Mouse (Mus musculus) hindbrain, embryonic 10.5 days (tissue): Measurements from ENCODE around the gene 4930564D02Rik. TPM values are rescaled to one million over a fixed set of nuclear protein-coding genes. Genes with fewer than 3 reads are reported as not detected.
A peak's percentile ranks its signal among the peaks of the same experiment; 100 is the strongest.

Experiments used
- DNase-seq: peaks from one replicate; pipeline ENCODE4 v3.0.0-alpha.2; 2017; ENCODE audit warnings: low spot score
- H3K27ac ChIP-seq: fragments of 300-500 bp; sonication (generic); 2 replicates; pipeline ENCODE4 v1.5.1; 2016; ENCODE audit warnings: mild to moderate bottlenecking, moderate library complexity
- H3K27me3 ChIP-seq: fragments of 300-500 bp; sonication (generic); 2 replicates; pipeline ENCODE4 v1.6.1; 2016; ENCODE audit warnings: mild to moderate bottlenecking; ENCODE audit not compliant: poor library complexity, insufficient read depth, severe bottlenecking
- H3K36me3 ChIP-seq: fragments of 300-500 bp; sonication (generic); 2 replicates; pipeline ENCODE4 v1.6.1; 2016; ENCODE audit warnings: mild to moderate bottlenecking, moderate library complexity
- H3K4me1 ChIP-seq: fragments of 300-500 bp; sonication (generic); replicated peaks from 2 replicates; pipeline ENCODE4 v1.6.1; 2016; ENCODE audit warnings: mild to moderate bottlenecking
- H3K4me3 ChIP-seq: fragments of 300-500 bp; sonication (generic); 2 replicates; pipeline ENCODE4 v1.5.1; 2016; ENCODE audit warnings: mild to moderate bottlenecking, moderate library complexity
- H3K9me3 ChIP-seq: fragments of 300-500 bp; sonication (generic); 2 replicates; pipeline ENCODE4 v1.6.1; 2016; ENCODE audit warnings: mild to moderate bottlenecking, moderate library complexity
- WGBS: fragments of 180-500 bp; shearing (Covaris S2); methylation state at CpG from one replicate; pipeline ENCODE4 v1.1.7; 2016; 5-methylcytosine and 5-hydroxymethylcytosine counted together
- polyA plus RNA-seq: library from polyadenylated mRNA; unstranded; fragments of >200 nt; fragmentation: Nextera tagmentation; extraction: Ambion mirVana; gene quantifications from 2 replicates; pipeline ENCODE4 v1.2.1, GENCODE M21; 2016

Gene 4930564D02Rik
- polyA plus RNA-seq, 1 experiment from 2014 or later: not detected

- Histone ChIP-seq H3K27ac (no peak overlapping the region), H3K4me3 (no peak overlapping the region), H3K4me1 (peaks cover 7% of the 10 kb centered on the region), H3K36me3 (no peaks in the 10 kb centered on the region), H3K27me3 (peaks cover 6% of the 10 kb centered on the region; the same call in 1 of the 2 replicates), H3K9me3 (no peaks in the 10 kb centered on the region)
- 77% methylated on average over 1 of the region's 1 CpGs for WGBS
- no peak for DNase-seq
Measured at GRCm38 (mm10) chr3:105061991-105062390, 4.7 kb upstream of the 4930564D02Rik start.

- 90% methylated on average over 9 of the region's 9 CpGs for WGBS
- Histone ChIP-seq H3K36me3 (no peaks in the 10 kb centered on the region), H3K27me3 (peaks cover 6% of the 10 kb centered on the region; the same call in 1 of the 2 replicates), H3K4me3 (no peak overlapping the region), H3K4me1 (peaks cover 7% of the 10 kb centered on the region), H3K9me3 (no peaks in the 10 kb centered on the region), H3K27ac (no peak overlapping the region)
- no peak for DNase-seq
Measured at GRCm38 (mm10) chr3:105062676-105063075, 4.0 kb upstream of the 4930564D02Rik start.

- H3K27ac ChIP-seq: no peak overlapping the region
- no peaks in the 10 kb centered on the region for H3K4me1 ChIP-seq
- no peak for DNase-seq
- no peak overlapping the region for H3K4me3 ChIP-seq
- 66% methylated on average over 8 of the region's 8 CpGs for WGBS
- no peaks in the 10 kb centered on the region for H3K36me3 ChIP-seq
- no peaks in the 10 kb centered on the region for H3K9me3 ChIP-seq
- H3K27me3 ChIP-seq: no peaks in the 10 kb centered on the region
Measured at GRCm38 (mm10) chr3:105070553-105070952, 3.9 kb downstream of the 4930564D02Rik start.

- no peak overlapping the region for H3K4me3 ChIP-seq
- no peak for DNase-seq
- H3K4me1 ChIP-seq: no peaks in the 10 kb centered on the region
- no peak overlapping the region for H3K27ac ChIP-seq
- H3K27me3 ChIP-seq: no peaks in the 10 kb centered on the region
- no peaks in the 10 kb centered on the region for H3K9me3 ChIP-seq
- 93% methylated on average over 5 of the region's 5 CpGs for WGBS
- H3K36me3 ChIP-seq: no peaks in the 10 kb centered on the region
Measured at GRCm38 (mm10) chr3:105071251-105071650, 4.6 kb downstream of the 4930564D02Rik start.

DNA sequence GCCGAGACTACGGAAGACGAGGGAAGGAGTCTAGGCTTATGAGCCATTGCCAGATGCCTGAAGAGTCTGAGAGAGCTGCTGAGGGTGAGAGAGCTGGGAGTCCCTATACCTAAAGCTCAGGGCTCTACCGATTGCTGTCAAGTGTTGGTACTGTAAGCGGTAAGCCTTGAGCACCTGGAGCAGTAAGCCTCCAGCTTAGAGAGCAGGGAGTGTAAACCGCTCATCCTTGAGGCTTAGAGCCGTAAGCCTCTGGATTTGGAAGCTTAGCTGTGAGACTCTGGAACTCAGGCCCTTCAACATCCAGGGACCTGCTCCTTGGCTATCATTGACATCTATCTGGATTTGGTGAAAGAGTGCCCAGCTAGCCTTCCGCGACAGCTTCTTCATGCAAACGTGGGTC, 5.9 kb downstream of the 4930564D02Rik start:
- no peaks in the 10 kb centered on the region for H3K4me1 ChIP-seq
- H3K27ac ChIP-seq: no peak overlapping the region
- DNase-seq: no peak
- no peak overlapping the region for H3K4me3 ChIP-seq
- 90% methylated on average over 10 of the region's 10 CpGs for WGBS
- H3K27me3 ChIP-seq: 0 out of 2 replicates have a peak, but pooled peaks cover under 1% of the 10 kb centered on the region
- no peaks in the 10 kb centered on the region for H3K36me3 ChIP-seq
- no peaks in the 10 kb centered on the region for H3K9me3 ChIP-seq

DNA sequence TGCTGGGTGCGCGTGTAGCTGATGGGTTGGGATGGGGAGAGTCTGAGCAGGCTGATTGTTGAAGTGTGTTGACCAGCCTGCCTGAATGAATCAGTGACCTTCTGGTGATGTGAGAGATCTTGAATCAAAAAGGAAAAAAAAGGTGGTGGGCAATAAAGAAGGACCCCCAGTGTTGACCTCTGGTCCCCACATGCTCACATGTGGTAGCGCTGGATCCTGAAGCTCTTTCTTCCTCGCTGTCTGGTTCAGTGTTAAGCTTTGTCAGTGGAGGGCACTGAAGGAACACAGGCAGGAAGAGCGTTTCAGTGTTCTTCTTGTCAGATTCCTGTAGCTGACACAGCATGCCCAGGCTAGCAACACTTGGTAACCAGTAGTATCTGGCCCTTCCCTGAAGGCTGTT, 9.2 kb downstream of the 4930564D02Rik start:
- 0 out of 2 replicates have a peak, but pooled peaks cover 2% of the 10 kb centered on the region for H3K27me3 ChIP-seq
- peaks cover 11% of the 10 kb centered on the region for H3K4me1 ChIP-seq
- no peak for DNase-seq

DNA sequence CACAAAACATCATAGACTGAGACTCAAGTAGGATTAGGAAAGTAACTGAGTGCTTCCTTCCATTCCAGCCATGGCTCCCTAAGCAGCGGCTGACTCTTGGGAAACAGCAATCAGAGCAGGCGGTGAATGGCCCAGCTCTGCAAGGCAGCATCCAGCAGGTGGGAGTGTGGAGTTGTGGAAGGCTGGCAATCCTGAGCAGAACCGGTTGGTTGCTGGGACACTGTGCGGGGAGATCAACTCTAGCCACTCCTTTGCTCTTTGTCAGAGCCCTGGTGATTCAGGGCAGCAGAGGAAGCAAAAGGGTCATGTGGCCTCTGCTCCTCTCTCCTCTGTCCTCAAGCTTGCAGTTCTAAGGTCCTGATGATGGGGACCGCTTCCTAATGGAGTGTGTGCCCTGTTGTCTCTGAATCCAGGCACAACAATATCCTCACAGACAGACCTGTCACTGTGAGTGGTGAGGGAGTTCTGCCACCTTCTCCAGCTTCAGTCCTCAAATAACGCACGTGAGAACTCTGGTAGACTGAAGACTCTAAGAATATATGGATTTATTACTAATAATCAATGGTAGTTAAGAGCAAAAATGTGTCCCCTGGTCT, 11.7 kb downstream of the 4930564D02Rik start:
- Histone ChIP-seq H3K27ac (0 out of 2 replicates have a peak overlapping the region, but pooled peaks have one; percentile 37), H3K27me3 (0 out of 2 replicates have a peak, but pooled peaks cover 2% of the 10 kb centered on the region), H3K36me3 (no peaks in the 10 kb centered on the region), H3K4me3 (0 out of 2 replicates have a peak overlapping the region, but pooled peaks have one; percentile 2), H3K4me1 (peaks cover 11% of the 10 kb centered on the region), H3K9me3 (no peaks in the 10 kb centered on the region)
- peak; percentile 79 for DNase-seq
- WGBS: 20% methylated on average over 7 of the region's 7 CpGs

More for the DNA sequence above, 9.2 kb downstream of the 4930564D02Rik start:
- Histone ChIP-seq H3K4me3 (no peak overlapping the region), H3K27ac (no peak overlapping the region), H3K36me3 (no peaks in the 10 kb centered on the region), H3K9me3 (no peaks in the 10 kb centered on the region)
- 90% methylated on average over 5 of the region's 5 CpGs for WGBS

GRCm38 (mm10) chr3:105087344-105087743, 20.7 kb downstream of the 4930564D02Rik start:
- 69% methylated on average over 3 of the region's 3 CpGs for WGBS
- Histone ChIP-seq H3K27ac (no peak overlapping the region), H3K36me3 (no peaks in the 10 kb centered on the region), H3K4me3 (no peak overlapping the region), H3K9me3 (no peaks in the 10 kb centered on the region), H3K4me1 (no peaks in the 10 kb centered on the region), H3K27me3 (no peaks in the 10 kb centered on the region)
- no peak for DNase-seq

DNA sequence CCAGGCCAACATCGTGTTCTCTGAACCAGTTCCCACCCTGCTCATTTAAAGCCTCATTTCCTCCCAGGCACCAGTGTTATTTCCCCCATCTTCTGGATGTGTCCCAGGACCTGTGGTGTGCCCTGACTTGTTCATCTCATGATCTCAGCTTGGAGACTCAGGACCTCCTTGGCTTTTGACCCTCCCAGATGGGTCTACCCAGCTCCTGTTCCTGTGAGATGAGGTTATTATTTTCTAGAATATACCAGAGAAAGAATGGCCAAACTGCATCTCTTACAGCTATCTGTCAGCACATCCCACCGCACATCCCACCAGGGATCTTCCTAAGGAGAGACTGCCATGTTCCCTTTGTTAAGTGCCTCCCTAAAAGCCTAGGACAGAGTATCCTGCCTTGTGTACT, 22.0 kb downstream of the 4930564D02Rik start:
- H3K4me3 ChIP-seq: no peak overlapping the region
- no peak for DNase-seq
- WGBS: 92% methylated on average over 2 of the region's 2 CpGs
- H3K27me3 ChIP-seq: no peaks in the 10 kb centered on the region
- H3K9me3 ChIP-seq: no peaks in the 10 kb centered on the region
- no peaks in the 10 kb centered on the region for H3K4me1 ChIP-seq
- no peaks in the 10 kb centered on the region for H3K36me3 ChIP-seq
- no peak overlapping the region for H3K27ac ChIP-seq

DNA sequence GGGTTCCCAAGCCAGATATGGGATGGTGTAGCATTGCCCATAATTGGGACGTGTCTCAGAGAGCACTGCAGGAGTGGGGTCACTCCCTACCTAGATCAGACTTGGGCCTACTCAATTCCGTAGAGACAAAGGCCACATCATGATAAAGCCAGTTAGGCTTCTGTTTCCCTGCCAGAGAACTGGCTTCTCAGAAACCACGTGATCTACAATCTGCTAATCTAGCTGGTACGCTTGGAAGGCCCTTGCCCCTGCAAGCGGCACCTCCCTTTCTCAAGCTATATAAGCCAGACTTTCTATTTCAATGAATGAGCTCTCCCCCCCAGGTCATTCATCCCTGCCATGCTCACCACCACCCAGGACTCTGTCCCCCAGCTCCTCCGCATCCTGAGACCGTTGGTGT, 23.5 kb downstream of the 4930564D02Rik start:
- WGBS: 90% methylated on average over 7 of the region's 7 CpGs
- H3K36me3 ChIP-seq: no peaks in the 10 kb centered on the region
- H3K4me1 ChIP-seq: no peaks in the 10 kb centered on the region
- H3K4me3 ChIP-seq: no peak overlapping the region
- H3K27me3 ChIP-seq: no peaks in the 10 kb centered on the region
- no peaks in the 10 kb centered on the region for H3K9me3 ChIP-seq
- DNase-seq: no peak
- H3K27ac ChIP-seq: no peak overlapping the region

- H3K4me3 ChIP-seq: no peak overlapping the region
- no peaks in the 10 kb centered on the region for H3K36me3 ChIP-seq
- 31% methylated on average over 3 of the region's 3 CpGs for WGBS
- H3K27me3 ChIP-seq: no peaks in the 10 kb centered on the region
- H3K9me3 ChIP-seq: no peaks in the 10 kb centered on the region
- H3K27ac ChIP-seq: no peak overlapping the region
- H3K4me1 ChIP-seq: no peaks in the 10 kb centered on the region
- peak; percentile 43 for DNase-seq
Measured at GRCm38 (mm10) chr3:105090981-105091380, 24.3 kb downstream of the 4930564D02Rik start.

DNA sequence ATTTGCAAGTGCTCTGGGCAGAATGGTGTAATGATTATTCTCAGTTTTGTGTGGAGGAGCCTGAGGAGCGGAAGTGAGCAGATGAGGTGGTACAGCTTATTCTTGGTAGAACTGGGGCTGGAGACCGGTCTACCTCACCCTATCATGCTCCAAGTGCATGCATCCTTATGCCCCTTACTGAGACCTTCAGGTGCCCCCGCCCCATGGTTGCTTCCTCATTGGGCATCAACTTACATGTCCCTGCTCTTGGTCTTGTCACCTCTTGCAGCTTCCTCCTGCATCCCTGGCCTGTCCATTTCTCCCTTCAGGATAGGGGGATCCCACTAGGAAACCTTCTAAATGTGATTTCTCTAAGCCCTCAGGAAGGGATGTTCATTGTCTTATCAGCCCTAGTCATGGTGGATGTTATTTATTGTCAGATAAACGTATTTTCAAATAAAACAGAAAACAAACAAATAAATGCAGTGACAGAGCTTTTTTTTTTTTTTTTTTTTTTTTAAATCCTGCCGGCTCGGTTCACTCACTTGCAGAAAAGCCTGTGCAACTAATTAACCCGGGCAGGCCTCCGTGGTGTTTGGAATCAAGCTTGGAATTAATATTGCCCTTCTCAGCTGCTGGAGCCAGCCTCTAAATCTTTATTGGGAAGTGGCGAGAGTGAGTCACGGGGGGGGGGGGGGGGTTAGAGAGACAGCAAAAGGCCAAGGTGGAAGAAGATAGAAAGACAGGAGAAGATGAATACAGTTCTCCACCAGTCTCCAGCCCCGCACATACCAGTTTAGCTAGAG, 26.3 kb downstream of the 4930564D02Rik start:
- no peaks in the 10 kb centered on the region for H3K4me1 ChIP-seq
- no peaks in the 10 kb centered on the region for H3K9me3 ChIP-seq
- no peak overlapping the region for H3K4me3 ChIP-seq
- DNase-seq: no peak
- H3K27ac ChIP-seq: no peak overlapping the region
- no peaks in the 10 kb centered on the region for H3K27me3 ChIP-seq
- 76% methylated on average over 11 of the region's 11 CpGs for WGBS
- H3K36me3 ChIP-seq: no peaks in the 10 kb centered on the region

DNA sequence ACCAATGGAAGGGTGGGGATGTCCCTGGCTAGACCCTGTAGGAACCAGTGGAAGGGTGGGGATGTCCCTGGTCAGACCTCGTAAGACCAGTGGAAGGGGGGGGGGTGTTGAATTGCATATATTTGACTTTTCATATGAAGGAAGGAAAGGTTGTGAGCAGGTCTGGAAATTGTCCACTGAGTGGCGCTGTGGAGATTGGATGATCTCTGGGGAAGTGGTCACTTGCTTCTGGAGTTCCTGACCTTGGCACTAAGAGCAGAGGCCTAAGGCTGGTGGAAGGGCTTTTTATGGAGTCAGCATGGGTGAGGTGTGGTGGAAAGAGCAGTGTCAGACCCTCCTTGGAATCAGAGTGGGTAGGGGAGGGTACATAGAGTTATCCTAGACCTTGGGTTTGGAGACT, 27.8 kb downstream of the 4930564D02Rik start:
- DNase-seq: no peak
- no peaks in the 10 kb centered on the region for H3K27me3 ChIP-seq
- no peaks in the 10 kb centered on the region for H3K36me3 ChIP-seq
- no peak overlapping the region for H3K4me3 ChIP-seq
- H3K27ac ChIP-seq: no peak overlapping the region
- peaks cover 3% of the 10 kb centered on the region for H3K4me1 ChIP-seq
- WGBS: 58% methylated on average over 2 of the region's 2 CpGs
- no peaks in the 10 kb centered on the region for H3K9me3 ChIP-seq
